Mouse (Mus musculus) heart, postnatal 25 days (tissue): ENCODE results near the gene Gp1ba. TPM values are rescaled to one million over a fixed set of nuclear protein-coding genes. Genes with fewer than 3 reads are reported as not detected.

Experiments
- DNase-seq: peaks from one replicate; pipeline ENCODE4 v3.0.0; 2022; ENCODE audit warnings: low spot score
- intact Hi-C: fragments of 180-260 bp; cut with DNase I; formaldehyde crosslinking; loops from one replicate; pipeline ENCODE4 v1.15.1; 2025
- total RNA-seq, 2 experiments: library from RNA; stranded (reverse); gene quantifications; 2 replicates each; pipeline ENCODE4 v1.2.3; 2021

Gene Gp1ba
- total RNA-seq = under 1 TPM; 0.36 to 0.42 TPM

- intact Hi-C loops = no loop called here
- DNase-seq = no peak
Observed at GRCm38 (mm10) chr11:70638714-70639278, at the start of gene Gp1ba. TSS of gene Gp1ba (plus strand) at chr11:70639122.

DNA sequence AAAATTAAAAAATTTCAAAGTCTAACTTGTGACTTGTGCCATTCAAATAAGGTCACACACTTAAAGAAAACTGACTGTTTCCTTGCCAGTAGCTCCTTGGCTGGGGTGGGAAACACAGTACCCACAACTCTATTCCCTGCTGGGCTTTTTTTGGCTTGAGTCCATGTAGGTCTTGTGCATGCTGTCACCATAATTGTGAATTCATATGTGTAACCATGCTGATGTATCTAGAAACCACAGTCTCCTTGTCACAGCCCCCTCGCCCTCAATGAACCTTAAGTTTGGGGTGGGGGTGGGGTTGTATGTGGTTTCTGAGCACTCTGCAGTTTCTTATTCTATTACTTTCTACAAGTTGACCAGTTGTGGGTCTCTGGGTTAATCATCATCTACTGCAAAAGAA lies 47.2 kb upstream of the Gp1ba start:
- no peak for DNase-seq
- intact Hi-C loops = no loop called here

- intact Hi-C loops = no loop called here
- no peak for DNase-seq
Observed at GRCm38 (mm10) chr11:70594253-70594989, 44.5 kb upstream of the Gp1ba start.

GRCm38 (mm10) chr11:70595638-70596037 lies 43.3 kb upstream of the Gp1ba start:
- DNase-seq = no peak
- intact Hi-C loops = no loop called here

GRCm38 (mm10) chr11:70596094-70596493 lies 42.8 kb upstream of the Gp1ba start:
- intact Hi-C loops = no loop called here
- no peak for DNase-seq

- intact Hi-C loops = no loop called here
Observed at GRCm38 (mm10) chr11:70597301-70597700, 41.6 kb upstream of the Gp1ba start.

GRCm38 (mm10) chr11:70598451-70598953 lies 40.4 kb upstream of the Gp1ba start:
- no peak for DNase-seq
- intact Hi-C loops = no loop called here

More at GRCm38 (mm10) chr11:70597301-70597700, 41.6 kb upstream of the Gp1ba start:
- no peak for DNase-seq

DNA sequence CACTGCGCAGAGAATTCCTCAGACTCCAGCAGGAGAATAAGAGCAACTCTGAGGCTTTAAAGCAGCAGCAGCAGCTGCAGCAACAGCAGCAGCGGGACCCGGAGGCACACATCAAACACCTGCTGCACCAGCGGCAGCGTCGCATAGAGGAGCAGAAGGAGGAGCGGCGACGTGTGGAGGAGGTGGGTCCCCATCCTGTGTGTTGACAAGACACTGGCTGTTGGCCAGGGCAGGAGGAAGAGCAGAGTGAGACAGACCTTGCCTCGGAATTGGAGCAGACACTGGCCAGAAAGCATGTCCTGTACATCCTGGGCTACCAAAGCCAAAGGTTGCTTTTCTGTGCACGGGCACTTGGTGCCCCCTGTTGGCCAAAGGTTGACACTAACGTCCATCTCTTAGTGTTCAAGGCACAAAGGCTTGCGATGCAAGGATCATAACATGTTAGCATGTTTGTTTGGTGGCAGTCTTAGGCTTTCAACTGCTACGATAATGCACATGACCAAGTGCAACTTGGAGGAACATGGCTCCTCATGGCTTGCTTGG lies 33.8 kb upstream of the Gp1ba start:
- peak; percentile 42 for DNase-seq
- intact Hi-C loops = loop anchor here (1.0 to 2.0 kb wide), 3 partner anchors 40 to 89 kb away; partner anchors contain the start of gene Pld2

DNA sequence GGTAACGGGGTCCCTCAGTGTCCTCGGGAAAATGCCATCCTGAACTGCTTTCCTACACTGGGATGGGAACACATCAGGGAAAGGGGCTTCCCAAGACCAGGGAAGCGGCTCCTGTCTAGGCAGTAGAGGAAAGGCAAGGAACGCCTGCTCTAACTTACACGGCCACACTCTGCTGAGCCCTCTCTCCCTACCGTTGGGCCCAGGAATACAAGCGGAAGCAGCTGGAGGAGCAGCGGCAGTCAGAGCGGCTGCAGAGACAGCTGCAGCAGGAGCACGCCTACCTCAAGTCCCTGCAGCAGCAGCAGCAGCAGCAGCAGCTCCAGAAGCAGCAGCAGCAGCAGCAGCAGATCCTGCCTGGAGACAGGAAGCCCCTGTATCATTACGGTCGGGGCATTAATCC lies 32.2 kb upstream of the Gp1ba start:
- intact Hi-C loops = no loop called here
- DNase-seq = no peak

DNA sequence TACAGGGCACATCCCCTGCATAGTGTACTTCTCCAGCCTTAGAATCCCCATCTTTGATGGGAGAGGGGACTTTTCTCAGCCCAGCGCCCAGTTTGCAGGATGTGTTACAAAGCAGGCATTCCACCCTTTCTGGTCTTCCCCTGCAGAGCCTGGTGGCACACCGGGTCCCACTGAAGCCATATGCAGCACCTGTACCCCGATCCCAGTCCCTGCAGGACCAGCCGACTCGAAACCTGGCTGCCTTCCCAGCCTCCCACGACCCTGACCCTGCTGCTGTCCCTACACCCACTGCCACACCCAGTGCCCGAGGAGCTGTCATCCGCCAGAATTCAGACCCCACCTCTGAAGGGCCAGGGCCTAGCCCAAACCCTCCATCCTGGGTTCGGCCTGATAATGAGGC lies 31.3 kb upstream of the Gp1ba start:
- no peak for DNase-seq
- intact Hi-C loops = no loop called here

DNA sequence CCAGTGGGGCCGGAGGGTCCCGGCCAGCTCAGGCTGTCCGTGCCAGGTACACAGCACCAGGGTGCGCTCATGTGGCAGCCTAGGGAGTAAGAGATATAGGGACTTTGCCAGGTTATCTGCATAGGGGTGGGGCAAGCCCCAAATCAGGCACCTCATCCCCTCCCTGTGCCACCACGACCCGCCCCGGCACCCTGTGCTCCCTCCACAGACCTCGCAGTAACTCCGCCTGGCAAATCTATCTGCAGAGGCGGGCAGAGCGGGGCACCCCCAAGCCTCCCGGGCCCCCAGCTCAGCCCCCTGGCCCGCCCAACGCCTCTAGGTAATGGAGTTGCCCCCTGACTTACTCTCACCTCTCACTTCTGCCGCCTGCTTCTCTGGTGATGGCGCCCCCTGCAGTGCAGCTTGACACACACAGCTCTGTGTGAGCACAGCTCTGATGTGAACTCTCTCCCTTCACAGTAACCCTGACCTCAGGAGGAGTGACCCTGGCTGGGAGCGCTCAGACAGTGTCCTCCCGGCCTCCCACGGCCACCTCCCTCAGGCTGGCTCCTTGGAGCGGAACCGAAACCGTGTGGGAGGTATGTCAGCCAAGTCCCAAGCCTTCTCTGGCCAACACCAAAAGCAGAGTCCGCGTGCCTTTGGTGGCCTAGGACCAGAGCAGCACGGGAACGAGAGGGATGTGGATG lies 30.4 kb upstream of the Gp1ba start:
- intact Hi-C loops = no loop called here
- no peak for DNase-seq

DNA sequence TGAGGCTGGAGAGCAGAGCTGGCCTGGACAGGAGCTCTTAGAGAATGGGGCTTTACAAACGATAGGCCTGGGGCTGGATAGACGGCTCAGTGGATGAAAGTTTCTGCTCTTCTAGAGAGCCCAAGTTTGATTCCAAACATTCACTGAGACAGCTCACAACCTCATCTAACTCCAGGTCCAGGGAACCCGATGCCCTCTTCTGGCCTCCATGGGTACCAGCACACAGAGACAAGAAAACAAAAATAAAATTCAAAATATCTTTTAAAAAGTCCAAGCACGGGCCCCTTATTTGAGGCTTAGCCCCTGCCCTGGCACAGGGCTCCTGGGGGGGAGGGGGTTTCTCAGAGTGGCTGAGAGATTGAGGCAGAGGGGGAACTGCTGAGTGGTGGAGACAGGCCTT lies 28.2 kb upstream of the Gp1ba start:
- no peak for DNase-seq
- intact Hi-C loops = no loop called here

DNA sequence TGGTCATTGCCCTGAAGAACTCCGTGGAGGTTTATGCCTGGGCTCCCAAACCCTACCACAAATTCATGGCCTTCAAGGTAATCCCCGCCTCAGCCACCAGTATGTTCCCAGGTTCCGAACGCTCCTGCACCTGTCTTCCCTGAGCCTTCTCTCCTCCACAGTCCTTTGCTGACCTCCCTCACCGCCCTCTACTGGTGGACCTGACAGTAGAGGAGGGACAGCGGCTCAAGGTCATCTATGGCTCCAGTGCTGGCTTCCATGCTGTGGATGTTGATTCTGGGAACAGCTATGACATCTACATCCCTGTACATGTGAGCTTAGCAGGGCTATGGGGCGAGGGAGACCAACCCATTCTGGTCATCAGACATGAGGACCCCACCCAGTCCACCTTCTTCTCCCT lies 26.4 kb upstream of the Gp1ba start:
- no peak for DNase-seq
- intact Hi-C loops = no loop called here

- DNase-seq = peak; percentile 55
- intact Hi-C loops = no loop called here
Observed at GRCm38 (mm10) chr11:70615074-70615473, 23.8 kb upstream of the Gp1ba start.

DNA sequence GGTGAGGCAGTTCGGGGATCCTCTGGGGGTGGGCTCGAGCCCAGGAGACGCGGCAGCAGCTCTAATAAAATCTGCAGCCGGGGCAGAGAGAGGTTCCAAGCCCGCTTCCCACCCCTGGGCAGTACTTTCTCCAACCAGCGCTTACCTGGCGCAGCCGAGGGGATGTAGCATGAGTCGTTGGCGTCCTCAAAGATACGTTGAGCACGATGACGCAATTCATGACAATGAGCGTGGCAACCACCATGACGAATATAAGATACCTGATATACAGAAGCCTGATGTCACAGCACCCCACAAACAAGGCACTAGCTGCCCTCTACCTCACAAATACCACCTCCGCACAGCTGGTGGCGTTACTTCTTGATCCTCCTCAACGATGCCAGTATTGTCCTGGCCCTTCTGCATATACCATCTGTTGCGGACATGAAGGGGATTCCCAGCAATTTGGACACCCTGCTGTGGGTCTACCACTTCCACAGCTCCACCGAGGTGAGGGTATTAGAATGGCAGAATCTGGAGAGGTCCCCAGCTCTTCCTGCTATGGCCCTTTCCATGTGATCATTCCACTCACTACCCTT lies 23.3 kb upstream of the Gp1ba start, which contains the start of gene 4930544D05Rik:
Gene 4930544D05Rik (plus strand): TSS at position 333 of the 578 bp plus-strand sequence.
- intact Hi-C loops = no loop called here

GRCm38 (mm10) chr11:70619101-70619500 lies 19.8 kb upstream of the Gp1ba start, which contains the start of gene Chrne:
TSS of gene Chrne (minus strand) at chr11:70619216.
- intact Hi-C loops = no loop called here
- no peak for DNase-seq

More for the DNA sequence above, 23.3 kb upstream of the Gp1ba start, which contains the start of gene 4930544D05Rik:
- DNase-seq = no peak

DNA sequence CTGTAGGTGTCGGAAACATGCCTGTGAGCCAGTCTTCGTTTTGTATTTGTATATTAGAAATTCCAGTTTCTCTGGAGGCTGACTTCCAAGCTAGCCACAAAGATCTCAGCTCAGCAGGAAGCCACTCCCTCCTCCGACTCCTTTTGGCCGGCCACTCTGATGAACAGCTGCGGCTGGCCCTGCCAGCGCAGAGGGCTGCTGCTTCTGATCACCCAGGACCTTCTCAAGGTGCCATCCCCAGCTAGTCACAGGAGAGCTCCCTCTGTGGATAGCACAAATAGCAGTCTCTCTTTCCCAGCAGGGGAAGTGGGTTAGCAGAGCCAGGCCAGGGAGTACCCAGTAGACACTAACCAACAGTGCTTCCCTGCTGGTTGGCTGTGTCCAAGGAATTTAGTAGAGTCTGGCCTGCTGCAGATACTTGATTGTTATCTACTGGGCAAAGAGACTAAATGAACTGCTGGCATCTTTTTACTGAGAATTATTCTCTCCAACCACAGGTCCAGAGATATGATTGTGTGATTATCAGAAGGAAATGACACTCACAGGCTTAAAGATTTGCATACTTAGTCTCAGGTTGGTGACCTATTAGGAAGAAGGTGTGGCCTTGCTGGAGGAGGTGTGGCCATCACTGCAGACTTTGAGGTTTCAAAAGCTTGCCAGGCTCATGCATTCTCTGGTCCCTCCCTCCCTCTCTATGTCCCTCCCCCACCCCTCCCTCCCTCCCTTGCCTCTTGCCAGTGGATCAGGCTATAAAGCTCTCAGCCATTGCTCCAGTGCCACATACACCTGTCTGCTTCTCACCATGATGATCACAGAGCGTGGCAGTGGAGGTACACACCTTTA lies 16.7 kb upstream of the Gp1ba start:
- intact Hi-C loops = no loop called here
- DNase-seq = no peak

DNA sequence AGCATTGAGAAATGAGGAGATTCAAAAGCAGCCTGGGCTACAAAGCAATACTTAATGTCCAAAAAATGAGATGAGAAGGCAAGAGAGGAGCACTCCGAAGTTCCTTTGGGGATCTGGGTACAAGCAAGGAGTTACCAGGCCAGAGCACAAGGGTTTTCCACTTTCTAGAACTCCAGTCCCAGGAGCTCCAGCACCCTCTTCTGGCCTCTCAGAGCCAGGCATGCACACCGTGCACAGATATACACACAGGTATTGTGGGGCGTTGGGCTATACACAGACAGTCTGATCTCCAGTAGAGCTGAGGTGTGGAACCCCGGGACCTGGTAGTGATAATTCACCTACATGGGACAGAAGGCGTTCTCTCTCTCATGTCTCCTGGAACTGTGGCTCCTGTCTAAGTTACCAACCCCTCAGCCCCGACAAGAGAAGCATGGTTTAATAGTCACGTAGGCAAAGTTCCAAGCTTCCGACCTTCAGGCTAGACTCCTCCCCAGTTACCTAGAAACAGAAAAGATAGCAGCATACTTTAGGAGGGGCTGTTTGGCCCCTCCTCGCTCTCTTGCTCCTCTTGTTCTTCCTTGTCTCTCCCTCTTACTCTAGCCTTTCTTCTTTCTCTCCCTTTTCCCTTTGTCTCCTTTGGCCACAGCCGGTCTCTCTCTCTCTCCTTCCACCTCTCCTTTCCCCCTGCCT lies 15.7 kb upstream of the Gp1ba start:
- intact Hi-C loops = no loop called here
- DNase-seq = no peak

GRCm38 (mm10) chr11:70625473-70625872 lies 13.4 kb upstream of the Gp1ba start:
- DNase-seq = no peak
- intact Hi-C loops = loop anchor here (5.0 kb wide), 1 partner anchor 108 kb away; the partner anchor contains the start of gene Gltpd2
